Mouse (Mus musculus) testis, postnatal 10 days (tissue): Measurements from ENCODE around the gene Sympk.
"Not testable (repeated sequence)": the region's sequence is repeated elsewhere in the genome, so short reads cannot be mapped to it uniquely, and the experiment has no call there.

ENCODE experiments used
- DNase-seq: peaks from one replicate; pipeline ENCODE4 v3.0.0; 2021; ENCODE audit warnings: low spot score

The Sympk gene

DNA sequence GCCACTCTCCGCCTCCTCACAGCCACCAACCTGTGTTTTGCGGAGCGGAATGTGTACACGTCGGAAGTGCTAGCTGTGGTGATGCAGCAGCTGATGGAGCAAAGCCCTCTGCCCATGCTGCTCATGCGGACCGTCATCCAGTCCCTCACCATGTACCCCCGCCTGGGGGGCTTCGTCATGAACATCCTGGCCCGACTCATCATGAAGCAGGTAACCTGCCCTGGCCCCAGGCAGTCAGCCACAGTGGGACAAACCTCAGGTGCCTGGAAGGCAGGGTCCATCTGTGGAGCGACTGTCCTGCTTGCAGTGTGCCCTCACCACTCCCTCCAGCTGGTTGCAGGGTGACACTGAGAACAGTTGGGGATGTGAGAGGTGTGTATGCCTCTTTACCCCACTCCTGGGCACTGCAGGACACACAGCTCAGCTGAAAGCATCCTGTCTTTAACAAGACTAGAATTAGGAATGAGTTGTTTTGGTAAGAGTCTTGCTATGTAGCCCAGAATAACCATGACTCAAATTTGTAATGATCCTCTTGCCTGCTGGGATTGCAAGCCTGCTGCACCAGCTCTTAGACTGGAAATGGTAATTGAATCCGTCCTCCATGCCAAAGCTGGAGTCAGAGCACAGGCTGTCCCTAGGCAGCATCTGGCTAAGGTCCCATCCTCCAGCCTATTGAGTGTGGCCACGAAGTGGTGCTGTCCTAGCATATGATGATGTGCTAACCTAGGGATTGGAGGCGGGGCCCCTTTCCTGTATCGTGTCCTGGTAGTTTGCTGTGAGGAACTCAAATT, 28.4 kb downstream of the Sympk start:
- no peak for DNase-seq

DNA sequence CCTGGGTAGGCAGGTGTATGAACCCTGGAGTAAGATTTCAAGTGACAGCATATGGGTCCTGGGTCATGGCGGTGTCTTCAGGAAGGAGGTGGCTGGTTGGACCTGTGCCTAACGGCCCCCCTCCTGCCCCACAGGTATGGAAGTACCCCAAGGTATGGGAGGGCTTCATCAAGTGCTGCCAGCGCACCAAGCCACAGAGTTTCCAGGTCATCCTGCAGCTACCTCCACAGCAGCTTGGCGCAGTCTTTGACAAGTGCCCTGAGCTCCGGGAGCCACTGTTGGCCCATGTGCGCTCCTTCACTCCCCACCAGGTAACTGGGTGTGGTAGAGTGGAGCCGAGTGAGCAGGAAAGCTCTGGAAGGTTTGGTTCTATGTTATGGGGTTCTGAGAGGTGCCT, 29.0 kb downstream of the Sympk start:
- no peak for DNase-seq

DNA sequence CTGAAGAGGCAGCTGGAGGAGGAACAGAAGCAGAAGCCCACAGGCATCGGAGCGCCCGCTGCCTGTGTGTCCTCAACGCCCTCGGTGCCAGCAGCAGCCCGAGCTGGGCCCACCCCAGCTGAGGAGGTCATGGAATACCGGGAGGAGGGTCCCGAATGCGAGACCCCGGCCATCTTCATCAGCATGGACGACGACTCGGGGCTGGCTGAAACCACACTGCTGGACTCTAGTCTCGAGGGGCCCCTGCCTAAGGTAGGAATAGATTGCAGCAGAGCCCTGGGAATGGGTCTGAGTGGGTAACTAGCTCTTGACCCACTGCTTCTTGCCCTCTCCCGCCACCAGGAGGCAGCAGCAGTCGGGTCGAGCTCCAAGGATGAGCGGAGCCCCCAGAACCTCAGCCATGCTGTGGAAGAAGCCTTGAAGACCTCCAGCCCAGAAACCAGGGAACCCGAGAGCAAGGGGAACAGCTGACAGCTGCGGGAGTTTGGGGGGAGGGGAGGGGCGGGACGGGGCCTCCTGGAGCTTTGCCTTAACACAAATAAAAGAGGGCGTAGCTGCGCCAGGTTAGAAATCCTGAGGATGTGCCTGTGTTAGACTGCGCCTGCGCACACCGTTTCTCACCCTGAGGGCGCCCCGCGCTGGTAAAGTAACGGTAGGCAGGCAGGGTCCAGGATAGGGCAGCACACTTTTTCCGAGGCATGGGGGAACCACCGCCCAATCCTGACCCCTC, 30.0 kb downstream of the Sympk start, which contains the start of gene Rsph6a:
Gene Rsph6a (plus strand): TSS at position 644 of the 730 bp plus-strand sequence.
- DNase-seq = peak; percentile 83

DNA sequence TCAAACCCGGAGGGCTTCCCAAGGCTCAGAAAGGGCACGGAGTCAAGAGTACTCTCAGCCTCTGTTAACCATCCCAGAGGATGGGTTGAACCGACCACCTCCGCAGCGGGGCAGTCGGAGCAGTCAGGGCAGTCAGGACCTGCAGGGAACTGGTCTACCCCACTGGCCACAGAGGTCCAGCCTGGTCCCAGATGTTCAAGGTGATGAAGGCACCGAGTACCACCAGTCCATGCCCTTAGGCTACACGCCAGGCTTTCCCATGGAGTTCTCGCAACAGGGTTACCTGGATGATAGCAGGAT, 30.6 kb downstream of the Sympk start:
- DNase-seq = no peak

DNA sequence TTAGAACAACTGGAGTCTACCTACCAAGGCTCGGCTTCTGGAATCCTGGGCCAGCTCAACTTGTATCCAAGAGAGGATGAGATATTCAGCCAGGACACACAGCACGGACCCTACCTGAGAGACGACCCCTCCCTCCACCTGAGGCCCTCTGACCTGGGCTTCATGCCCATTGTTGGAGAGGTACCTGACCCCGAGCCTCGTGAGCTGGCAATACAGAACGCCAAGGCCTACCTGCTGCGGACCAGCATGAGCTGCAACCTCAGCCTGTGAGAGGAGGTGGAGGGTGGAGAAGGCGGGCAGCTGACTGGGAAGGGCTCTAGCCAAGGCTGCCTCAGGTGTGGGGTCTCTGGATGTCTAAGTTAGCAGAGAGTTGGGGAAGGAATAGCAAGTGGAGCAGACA, 30.9 kb downstream of the Sympk start:
- DNase-seq = no peak

DNA sequence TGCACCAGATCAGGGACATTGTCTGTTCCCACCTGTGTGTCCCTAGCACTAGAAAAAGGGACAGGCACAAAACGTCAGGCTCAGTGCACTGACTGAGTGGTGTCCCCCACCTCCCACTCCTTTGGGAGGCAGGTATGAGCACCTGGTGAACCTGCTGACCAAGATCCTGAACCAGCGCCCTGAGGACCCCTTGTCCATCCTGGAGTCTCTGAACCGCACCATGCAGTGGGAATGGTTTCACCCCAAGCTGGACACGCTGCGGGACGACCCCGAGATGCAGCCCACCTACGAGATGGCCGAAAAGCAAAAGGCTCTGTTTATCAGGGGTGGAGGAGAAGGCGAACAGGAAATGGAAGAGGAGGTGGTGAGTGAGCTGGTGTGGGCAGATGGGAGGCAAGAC, 33.2 kb downstream of the Sympk start:
- DNase-seq = no peak

DNA sequence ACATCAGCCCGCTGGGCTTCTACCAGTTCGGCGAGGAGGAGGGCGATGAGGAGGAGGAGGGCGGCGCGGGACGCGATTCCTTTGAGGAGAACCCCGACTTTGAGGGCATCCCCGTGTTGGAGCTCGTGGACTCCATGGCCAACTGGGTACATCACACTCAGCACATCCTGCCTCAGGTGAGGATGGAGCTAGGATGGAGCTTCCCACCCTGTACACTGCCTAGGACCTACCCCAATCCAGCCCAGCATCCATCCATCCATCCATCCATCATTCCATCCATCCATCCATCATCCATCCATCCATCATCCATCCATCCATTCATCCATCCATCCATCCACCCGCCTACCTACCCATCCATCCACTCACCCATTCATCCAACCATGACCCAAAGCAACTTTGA, 41.7 kb downstream of the Sympk start:
- DNase-seq = peak; percentile 44

DNA sequence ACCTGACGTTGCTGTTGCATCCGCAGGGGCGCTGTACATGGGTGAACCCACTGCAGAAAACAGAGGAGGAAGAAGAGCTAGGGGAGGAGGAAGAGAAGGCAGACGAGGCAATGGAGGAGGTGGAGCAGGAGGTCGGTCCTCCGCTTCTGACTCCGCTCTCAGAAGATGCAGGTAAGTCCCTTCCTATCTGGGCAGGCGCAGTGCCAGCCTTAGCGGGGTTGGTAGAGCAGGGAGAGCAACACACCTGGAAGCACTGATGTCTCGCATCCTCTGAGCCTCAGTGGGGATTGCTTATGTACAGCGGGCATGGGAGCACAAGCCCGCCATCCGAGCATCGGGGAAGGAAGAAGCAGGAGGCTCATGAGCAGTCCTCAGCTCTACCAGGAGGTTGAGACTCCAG, 42.9 kb downstream of the Sympk start:
- peak; percentile 50 for DNase-seq

DNA sequence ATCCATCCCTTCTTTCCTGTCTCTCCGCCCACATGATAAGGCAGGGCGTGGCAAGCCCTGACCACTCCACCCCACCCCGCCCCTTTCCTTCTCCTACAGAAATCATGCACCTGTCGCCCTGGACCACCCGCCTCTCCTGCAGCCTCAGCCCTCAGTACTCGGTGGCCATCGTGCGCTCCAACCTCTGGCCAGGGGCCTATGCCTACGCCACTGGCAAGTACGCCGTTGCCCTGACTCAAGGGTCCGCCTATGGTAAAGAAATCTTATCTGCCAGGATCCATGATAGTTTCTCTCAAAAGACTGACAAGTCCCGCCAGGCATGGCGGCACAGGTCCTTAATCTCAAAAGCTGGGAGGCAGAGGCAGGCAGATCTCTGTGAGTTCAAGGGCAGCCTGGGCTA, 43.8 kb downstream of the Sympk start:
- DNase-seq = peak; percentile 46

DNA sequence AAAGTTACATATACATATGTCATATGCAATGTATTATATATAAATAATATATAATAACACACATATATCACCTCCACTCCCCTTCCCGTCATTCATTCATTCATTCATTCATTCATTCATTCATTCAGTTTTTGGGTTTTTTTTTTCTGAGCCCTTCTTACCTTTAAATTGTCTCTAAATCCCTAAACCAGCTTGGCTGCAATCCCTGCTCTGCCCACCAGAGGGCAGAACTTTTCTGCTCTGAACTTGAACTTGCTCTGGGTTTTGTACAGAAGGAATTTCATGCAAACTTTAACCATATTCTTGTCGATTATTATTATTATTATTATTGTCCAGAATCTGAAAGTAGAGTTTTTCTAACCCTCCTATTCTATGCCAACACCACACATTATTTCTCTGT, 44.5 kb downstream of the Sympk start:
- DNase-seq = peak; percentile 87

DNA sequence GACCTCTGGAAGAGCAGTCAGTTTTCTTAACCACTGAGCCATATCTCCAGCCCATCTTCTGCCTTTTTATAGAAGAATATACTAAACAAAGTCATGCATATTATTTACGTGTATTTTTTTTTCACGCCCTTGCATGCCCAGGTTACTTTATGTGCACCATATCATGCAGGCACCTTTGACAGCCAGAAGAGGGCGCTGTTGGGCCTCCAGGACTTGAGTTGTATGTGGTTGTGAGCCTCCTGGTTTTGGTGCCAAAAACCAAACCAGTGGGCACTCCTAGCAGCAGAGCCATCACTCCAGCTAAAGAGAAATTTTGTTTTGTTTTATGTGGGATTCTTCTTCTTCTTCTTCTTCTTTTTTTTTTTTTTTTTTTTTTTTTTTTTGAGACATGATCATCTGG, 45.3 kb downstream of the Sympk start:
- DNase-seq = peak; percentile 65

DNA sequence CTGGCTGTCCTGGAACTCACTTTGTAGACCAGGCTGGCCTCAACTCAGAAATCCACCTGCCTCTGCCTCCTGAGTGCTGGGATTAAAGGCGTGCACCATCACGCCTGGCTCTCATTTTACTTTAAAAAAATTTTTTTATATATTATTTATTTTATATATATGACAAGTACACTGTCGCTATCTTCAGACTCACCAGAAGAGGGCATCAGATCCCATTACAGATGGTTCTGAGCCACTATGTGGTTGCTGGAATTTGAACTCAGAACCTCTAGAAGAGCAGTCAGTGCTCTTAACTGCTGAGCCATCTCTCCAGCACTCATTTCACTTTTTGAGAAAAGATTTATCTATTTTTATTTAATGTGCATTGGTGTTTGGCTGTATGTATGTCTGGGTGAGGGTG, 46.8 kb downstream of the Sympk start:
- DNase-seq = not testable (repeated sequence)

DNA sequence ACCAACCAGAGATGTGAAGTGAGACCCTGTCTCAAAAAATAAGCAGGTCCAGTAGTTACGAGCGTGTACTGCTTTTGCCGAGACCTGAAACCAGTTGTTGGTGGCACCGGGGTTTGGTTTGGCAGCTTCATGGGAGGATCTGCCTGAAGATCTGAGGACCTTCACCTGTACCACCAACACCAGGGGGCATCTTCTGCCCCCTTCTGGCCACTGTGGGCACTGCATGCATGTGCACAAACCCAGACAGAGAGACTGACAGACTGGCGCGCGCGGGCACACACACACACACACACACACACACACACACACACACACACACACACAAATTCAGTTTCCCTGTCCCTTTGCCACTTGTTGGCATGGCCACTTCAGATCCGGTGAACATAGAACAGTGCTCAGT, 49.3 kb downstream of the Sympk start:
- peak; percentile 77 for DNase-seq

DNA sequence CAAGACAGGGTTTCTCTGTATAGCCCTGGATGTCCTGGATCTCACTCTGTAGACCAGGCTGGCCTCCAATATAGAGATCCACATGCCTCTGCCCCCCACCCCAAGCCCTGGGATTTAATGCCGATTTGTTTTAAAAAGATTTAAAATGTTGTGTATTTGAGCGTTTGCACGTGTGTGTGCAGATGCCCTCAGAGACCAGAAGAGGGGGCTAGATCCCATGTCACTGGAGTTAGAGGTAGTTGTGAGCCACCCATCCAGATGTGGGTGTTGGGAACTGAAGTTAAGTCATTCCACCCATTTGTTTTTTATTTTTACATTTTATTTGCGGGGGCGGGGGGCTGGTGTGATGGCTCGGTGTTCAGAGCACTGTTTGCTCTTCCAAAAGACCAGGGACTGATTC, 50.3 kb downstream of the Sympk start:
- DNase-seq = no peak

DNA sequence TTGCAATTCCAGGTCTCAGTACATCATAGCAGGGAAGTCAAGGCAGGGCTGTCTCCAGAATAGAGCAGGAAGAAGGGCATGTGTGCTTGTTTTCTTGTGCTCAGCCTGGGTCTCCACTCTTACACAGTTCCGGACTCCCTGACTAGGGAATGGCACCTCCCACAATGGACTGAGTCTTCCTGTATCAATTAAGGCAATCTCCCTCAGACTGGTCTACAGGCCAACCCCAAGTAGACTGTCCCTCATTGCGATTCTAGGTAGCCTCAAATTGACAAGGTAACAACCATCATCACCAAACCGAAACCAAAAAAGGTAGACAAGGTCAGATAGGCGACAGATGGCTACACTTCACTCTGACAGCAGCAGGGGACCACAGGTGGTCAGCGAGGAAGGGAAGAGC, 51.1 kb downstream of the Sympk start:
- DNase-seq = no peak

DNA sequence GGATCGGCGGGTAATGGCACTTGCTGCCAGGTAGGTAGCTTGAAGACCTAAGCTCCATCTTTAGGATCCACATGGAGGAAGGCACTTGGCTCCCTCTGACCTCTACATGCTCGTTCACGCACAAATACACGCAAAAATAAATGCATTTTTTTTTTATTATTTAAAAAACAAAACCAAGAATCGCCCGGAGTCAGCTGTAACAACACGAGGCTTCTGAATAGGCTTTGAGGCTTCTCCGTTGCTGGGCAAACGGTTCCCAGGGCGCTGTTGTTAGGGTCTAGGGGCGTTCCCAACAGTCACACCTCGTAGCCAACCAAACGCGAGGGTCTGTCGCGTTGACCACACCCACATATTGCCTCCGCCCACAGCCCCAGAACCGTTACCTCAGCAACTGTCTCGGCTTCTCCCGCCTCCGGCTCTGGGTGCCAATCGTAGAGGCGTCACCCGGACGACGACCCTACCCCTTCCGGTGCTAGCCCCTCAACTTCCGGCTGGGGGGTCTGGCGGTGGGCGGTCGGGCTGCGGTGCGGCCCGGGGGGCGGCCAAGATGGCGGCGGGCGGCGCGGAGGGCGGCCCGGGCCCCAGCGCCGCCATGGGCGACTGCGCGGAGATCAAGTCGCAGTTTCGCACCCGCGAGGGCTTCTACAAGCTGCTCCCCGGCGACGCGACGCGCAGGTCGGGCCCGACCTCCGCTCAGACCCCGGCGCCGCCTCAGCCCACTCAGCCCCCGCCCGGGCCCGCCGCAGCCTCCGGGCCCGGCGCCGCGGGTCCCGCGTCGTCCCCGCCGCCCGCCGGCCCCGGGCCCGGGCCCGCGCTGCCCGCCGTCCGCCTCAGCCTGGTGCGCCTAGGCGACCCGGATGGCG, 51.8 kb downstream of the Sympk start, which contains the start of gene Dmwd:
Gene Dmwd (plus strand): TSS at position 505 of the 863 bp plus-strand sequence.
- peak; percentile 97 for DNase-seq

DNA sequence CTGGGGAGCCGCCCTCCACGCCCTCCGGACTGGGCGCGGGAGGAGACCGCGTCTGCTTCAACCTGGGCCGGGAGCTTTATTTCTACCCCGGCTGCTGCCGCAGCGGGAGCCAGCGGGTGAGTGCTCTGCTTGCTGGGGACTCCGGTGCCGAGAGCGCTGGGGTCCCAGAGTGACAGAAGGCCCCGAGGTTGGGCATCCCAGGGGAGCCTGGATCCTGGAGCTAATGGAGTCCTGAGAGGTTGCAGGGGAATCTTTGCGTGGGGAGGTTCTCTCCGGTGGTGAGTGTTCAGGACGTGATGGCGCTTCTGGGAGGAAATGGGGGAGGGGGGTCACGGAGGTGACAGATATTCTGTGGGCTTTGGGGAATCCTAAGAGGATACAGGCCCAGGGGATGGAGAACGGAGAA, 52.4 kb downstream of the Sympk start:
- peak; percentile 63 for DNase-seq

DNA sequence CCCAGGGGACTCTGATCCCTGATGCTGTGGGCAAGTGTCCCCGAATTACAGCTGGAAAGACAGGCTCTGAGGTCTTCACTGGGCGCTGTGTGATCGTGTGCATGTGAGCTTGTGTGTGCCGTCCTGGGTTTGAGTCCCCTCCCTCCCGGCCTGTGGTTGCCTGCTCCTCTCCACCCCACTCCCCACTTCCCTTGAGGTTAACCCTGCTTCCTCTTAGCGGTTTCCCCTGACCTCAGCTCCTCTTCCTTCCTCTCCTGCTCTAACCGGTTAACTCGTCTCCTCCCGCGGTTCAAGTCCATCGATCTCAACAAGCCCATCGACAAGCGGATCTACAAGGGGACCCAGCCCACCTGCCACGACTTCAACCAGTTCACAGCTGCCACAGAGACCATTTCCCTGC, 53.6 kb downstream of the Sympk start:
- no peak for DNase-seq

DNA sequence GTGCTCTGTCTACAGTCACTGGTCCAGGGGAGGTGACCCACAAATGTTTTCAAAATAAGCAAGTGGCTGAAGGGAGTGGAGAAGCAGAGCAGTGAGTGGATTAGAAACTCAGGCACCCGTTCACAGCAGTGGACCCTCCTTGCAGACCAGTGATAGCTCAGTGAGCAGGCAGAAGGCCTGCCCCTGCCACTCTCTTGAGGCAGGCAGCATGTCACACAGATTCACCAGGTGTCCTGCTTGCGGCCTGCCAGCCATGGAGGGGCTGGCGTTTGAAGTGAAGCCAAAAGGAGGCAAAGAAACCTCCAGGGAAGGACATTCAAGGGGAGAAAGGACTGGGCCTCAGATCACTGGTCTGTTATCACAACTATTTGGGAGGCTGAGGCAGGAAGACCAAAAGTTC, 54.6 kb downstream of the Sympk start:
- DNase-seq = no peak

DNA sequence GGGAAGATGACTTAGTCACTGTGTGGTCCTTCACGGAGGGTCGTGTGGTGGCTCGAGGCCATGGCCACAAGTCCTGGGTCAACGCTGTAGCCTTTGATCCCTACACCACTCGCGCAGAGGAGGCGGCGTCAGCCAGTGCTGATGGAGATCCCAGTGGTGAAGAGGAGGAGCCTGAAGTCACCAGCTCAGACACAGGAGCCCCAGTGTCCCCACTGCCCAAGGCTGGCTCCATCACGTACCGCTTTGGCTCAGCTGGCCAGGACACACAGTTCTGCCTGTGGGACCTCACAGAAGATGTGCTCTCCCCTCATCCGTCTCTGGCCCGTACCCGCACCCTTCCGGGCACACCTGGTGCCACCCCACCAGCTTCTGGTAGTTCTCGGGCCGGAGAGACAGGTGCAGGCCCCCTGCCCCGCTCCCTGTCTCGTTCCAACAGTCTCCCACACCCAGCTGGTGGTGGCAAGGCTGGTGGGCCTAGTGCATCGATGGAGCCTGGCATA, 56.3 kb downstream of the Sympk start:
- DNase-seq = no peak

DNA sequence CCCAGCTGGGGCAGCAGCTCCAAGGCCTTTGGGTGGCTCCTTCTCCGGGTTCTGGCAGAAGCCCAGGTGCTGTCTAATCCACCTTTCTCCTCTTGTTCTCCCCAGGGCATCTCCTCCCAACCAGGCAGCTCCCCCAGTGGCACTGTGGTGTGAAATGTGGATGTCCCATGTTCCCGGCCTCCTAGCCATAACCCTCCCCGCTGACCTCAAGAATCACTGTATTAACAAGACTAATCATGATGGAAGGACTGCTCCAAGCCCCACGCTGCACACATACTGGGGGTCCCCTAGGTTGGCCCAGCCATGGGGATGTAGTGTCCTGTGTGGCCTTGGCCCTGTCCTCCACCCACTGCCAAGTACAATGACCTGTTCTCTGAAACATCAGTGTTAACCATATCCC, 58.0 kb downstream of the Sympk start:
- peak; percentile 42 for DNase-seq

DNA sequence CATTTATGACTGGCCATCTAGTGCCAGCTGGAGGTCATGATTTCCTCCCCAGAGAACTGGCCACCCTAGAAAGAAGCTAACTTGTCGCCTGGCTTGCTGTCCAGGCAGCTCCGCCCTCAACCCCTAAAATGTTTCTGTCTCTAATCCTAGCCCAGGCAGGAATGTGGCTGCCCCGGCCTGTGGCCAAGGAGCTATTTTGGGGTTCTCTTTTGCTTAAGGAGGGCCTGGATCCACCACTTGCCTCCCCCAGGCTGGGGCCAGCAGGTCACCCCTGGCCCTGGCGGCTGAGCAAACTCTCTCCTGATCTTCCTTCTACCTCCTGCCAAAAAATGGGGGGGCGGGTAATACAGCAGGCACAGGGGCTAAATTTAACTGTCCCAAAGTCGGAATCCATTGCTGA, 58.9 kb downstream of the Sympk start:
- peak; percentile 56 for DNase-seq

DNA sequence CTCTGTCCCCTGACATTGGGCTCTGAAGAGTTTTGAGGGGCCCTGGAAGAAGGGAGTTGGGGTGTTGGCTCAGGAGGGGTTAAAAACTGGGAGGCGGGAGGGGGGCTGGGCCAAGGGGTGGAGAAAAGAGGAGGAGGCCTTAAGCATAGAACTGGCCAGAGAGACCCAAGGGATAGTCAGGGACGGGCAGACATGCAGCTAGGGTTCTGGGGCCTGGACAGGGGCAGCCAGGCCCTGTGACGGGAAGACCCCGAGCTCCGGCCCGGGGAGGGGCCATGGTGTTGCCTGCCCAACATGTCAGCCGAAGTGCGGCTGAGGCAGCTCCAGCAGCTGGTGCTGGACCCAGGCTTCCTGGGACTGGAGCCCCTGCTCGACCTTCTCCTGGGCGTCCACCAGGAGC, 59.5 kb downstream of the Sympk start, which contains the start of gene Dmpk:
Gene Dmpk (plus strand): TSS at position 149 of the 400 bp plus-strand sequence.
- no peak for DNase-seq
